Mouse (Mus musculus) MEL (cell line): ENCODE results near the gene Fcer2a. TPM values are rescaled to one million over a fixed set of nuclear protein-coding genes. Genes with fewer than 3 reads are reported as not detected.

ENCODE experiments used
- DNase-seq: peaks from one replicate; pipeline ENCODE4 v3.0.0; 2011; ENCODE audit warnings: low read depth, low spot score
- H3K27ac ChIP-seq: 2 replicates; pipeline ENCODE4 v1.5.1; 2012; ENCODE audit warnings: low read depth, mild to moderate bottlenecking, control low read depth, low read length, moderate library complexity; ENCODE audit not compliant: control insufficient read depth
- H3K27me3 ChIP-seq, 2 experiments: fragments of 150-350 bp in 1 of 2; sonication (generic) in 1 of 2; 2 replicates each; pipeline ENCODE4 v1.6.1; 2012; ENCODE audit warnings: low read length in 2 of 2, mild to moderate bottlenecking in 2 of 2, improper control_type of control experiment in 1 of 2, moderate library complexity in 1 of 2; ENCODE audit not compliant: insufficient read depth in 2 of 2, control insufficient read depth in 1 of 2
- H3K36me3 ChIP-seq, 2 experiments: 2 replicates each; pipeline ENCODE4 v1.6.1; 2012 to 2014; ENCODE audit warnings: low read length in 2 of 2, improper control_type of control experiment in 1 of 2, inconsistent platforms in 1 of 2, mild to moderate bottlenecking in 1 of 2; ENCODE audit not compliant: insufficient read depth in 2 of 2, control insufficient read depth in 1 of 2
- H3K4me1 ChIP-seq, 2 experiments: fragments of 150-350 bp in 1 of 2; sonication (generic) in 1 of 2; 2 replicates each; pipeline ENCODE4 v1.6.1; 2012; ENCODE audit warnings: low read length in 2 of 2, improper control_type of control experiment in 1 of 2, mild to moderate bottlenecking in 1 of 2; ENCODE audit not compliant: insufficient read depth in 2 of 2, control insufficient read depth in 1 of 2
- H3K4me3 ChIP-seq, 2 experiments: fragments of 150-350 bp in 1 of 2; sonication (generic) in 1 of 2; 2 replicates each; pipeline ENCODE4 v1.5.1; 2012; ENCODE audit warnings: low read depth in 2 of 2, low read length in 2 of 2, mild to moderate bottlenecking in 2 of 2, moderate library complexity in 2 of 2, control low read depth in 1 of 2, improper control_type of control experiment in 1 of 2; ENCODE audit not compliant: control insufficient read depth in 1 of 2, insufficient read depth in 1 of 2
- H3K79me2 ChIP-seq: 2 replicates; pipeline ENCODE4 v1.6.1; 2012; ENCODE audit warnings: mild to moderate bottlenecking, low read length, moderate library complexity; ENCODE audit not compliant: control insufficient read depth, poor library complexity, insufficient read depth
- H3K9ac ChIP-seq: 2 replicates; pipeline ENCODE4 v1.6.1; 2012; ENCODE audit warnings: low read depth, mild to moderate bottlenecking, control low read depth, low read length, moderate library complexity; ENCODE audit not compliant: control insufficient read depth, poor library complexity, severe bottlenecking
- H3K9me3 ChIP-seq: fragments of 150-350 bp; sonication (generic); replicated peaks from 2 replicates; pipeline ENCODE4 v1.6.1; 2012; ENCODE audit warnings: mild to moderate bottlenecking, low read length, improper control_type of control experiment, moderate library complexity; ENCODE audit not compliant: insufficient read depth
- BHLHE40 ChIP-seq: IDR thresholded peaks from 2 replicates; pipeline ENCODE4 v1.6.1; 2012; ENCODE audit warnings: low read depth, mild to moderate bottlenecking, inconsistent platforms, low read length, improper control_type of control experiment, borderline replicate concordance
- CHD1 ChIP-seq: IDR thresholded peaks from 2 replicates; pipeline ENCODE4 v1.6.1; 2012; ENCODE audit warnings: low read depth, mild to moderate bottlenecking, inconsistent platforms, low read length, improper control_type of control experiment
- CTCF ChIP-seq, 3 experiments: IDR thresholded peaks in 2 of 3; conservative IDR thresholded peaks in 1 of 3; 2 replicates each; pipeline ENCODE4 v1.5.1; 2011 to 2012; ENCODE audit warnings: low read length in 3 of 3, low read depth in 2 of 3, mild to moderate bottlenecking in 2 of 3, improper control_type of control experiment in 1 of 3, inconsistent platforms in 1 of 3, mixed read lengths in 1 of 3, moderate library complexity in 1 of 3; ENCODE audit not compliant: control insufficient read depth in 1 of 3, insufficient read depth in 1 of 3, poor library complexity in 1 of 3, severe bottlenecking in 1 of 3
- E2F4 ChIP-seq: IDR thresholded peaks from 2 replicates; pipeline ENCODE4 v1.6.1; 2011; ENCODE audit warnings: low read depth, low read length, improper control_type of control experiment, borderline replicate concordance
- MAFK ChIP-seq: IDR thresholded peaks from 2 replicates; pipeline ENCODE4 v1.6.1; 2011; ENCODE audit warnings: low read depth, mild to moderate bottlenecking, low read length, improper control_type of control experiment, borderline replicate concordance
- MEF2A ChIP-seq: IDR thresholded peaks from 2 replicates; pipeline ENCODE4 v1.6.1; 2014; ENCODE audit warnings: low read depth, mild to moderate bottlenecking, inconsistent platforms, low read length, improper control_type of control experiment; ENCODE audit not compliant: poor library complexity, insufficient replicate concordance, severe bottlenecking; ENCODE audit errors: extremely low read depth
- NELFE ChIP-seq: IDR thresholded peaks from 2 replicates; pipeline ENCODE4 v1.6.1; 2011; ENCODE audit warnings: low read depth, low read length, improper control_type of control experiment
- NRF1 ChIP-seq: IDR thresholded peaks from 2 replicates; pipeline ENCODE4 v1.6.1; 2014; ENCODE audit warnings: low read depth, mild to moderate bottlenecking, inconsistent platforms, low read length, improper control_type of control experiment, moderate library complexity; ENCODE audit not compliant: poor library complexity, insufficient read depth, severe bottlenecking
- POLR2A ChIP-seq, 2 experiments: IDR thresholded peaks; 2 replicates each; pipeline ENCODE4 v1.6.1; 2011 to 2012; ENCODE audit warnings: low read length in 2 of 2, mild to moderate bottlenecking in 2 of 2, control low read depth in 1 of 2, improper control_type of control experiment in 1 of 2, low read depth in 1 of 2, moderate library complexity in 1 of 2; ENCODE audit not compliant: control insufficient read depth in 1 of 2, insufficient read depth in 1 of 2, poor library complexity in 1 of 2
- POLR2AphosphoS5 ChIP-seq: IDR thresholded peaks from 2 replicates; pipeline ENCODE4 v1.6.1; 2012; ENCODE audit warnings: low read depth, borderline replicate concordance, mild to moderate bottlenecking, inconsistent platforms, low read length, moderate library complexity, mixed read lengths
- RAD21 ChIP-seq: IDR thresholded peaks from 2 replicates; pipeline ENCODE4 v1.6.1; 2011; ENCODE audit warnings: mild to moderate bottlenecking, low read depth, low read length, improper control_type of control experiment
- RCOR1 ChIP-seq: IDR thresholded peaks from 2 replicates; pipeline ENCODE4 v1.6.1; 2012; ENCODE audit warnings: low read depth, mild to moderate bottlenecking, inconsistent platforms, low read length, improper control_type of control experiment
- SIN3A ChIP-seq: IDR thresholded peaks from 2 replicates; pipeline ENCODE4 v1.6.1; 2012; ENCODE audit warnings: low read length, improper control_type of control experiment, inconsistent platforms
- USF1 ChIP-seq: IDR thresholded peaks from 2 replicates; pipeline ENCODE4 v1.6.1; 2014; ENCODE audit warnings: low read depth, mild to moderate bottlenecking, inconsistent platforms, low read length, improper control_type of control experiment, moderate library complexity
- ZNF384 ChIP-seq: IDR thresholded peaks from 2 replicates; pipeline ENCODE4 v1.6.1; 2012; ENCODE audit warnings: low read depth, mild to moderate bottlenecking, inconsistent platforms, low read length, improper control_type of control experiment
- polyA plus RNA-seq, 2 experiments: library from polyadenylated mRNA; stranded (reverse) in 1 of 2; unstranded in 1 of 2; fragments of >175 nt in 1 of 2; fragments of >200 nt in 1 of 2; gene quantifications; 2 replicates each; pipeline versions ENCODE4 v1.2.1 to v1.2.4; 2012; ENCODE audit warnings: low replicate concordance in 2 of 2, low read depth in 1 of 2; ENCODE audit not compliant: insufficient read length in 2 of 2, insufficient read depth in 1 of 2, missing spikeins in 1 of 2
- total RNA-seq: library from RNA; depleted of rRNA; stranded (reverse); fragments of 300-350 nt; gene quantifications from 2 replicates; pipeline ENCODE4 v1.2.3, GENCODE M21; 2012

Fcer2a gene
- total and polyA plus RNA-seq, 3 experiments = 0.07 TPM; not detected in 2

DNA sequence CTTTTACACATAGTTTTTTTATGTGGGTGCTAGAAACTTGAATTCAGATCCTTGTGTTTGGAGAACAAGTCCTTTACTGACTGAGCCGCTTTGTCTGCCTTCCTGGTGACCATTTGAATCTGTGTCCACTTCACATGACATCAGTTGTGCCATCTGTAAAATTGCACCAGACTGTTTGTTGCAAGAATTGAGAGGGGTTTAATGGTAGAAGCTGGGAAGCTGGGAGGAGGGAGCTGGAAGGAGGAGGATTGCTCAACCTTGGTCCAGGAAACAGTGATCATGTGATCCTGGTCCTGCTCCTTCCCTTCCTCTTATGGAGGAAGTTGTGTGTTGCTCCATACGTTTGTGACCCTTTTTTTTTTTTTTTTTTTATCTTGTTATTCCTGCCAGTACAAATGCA, 45.7 kb downstream of the Fcer2a start:
- H3K4me3 ChIP-seq = no peak overlapping the region
- no peak overlapping the region for H3K27ac ChIP-seq
- TF ChIP-seq USF1 (peak; percentile 35; the same call in 1 of the 2 replicates), RCOR1 (no peak)

GRCm38 (mm10) chr8:3647561-3647960, 46.4 kb downstream of the Fcer2a start:
- no peak overlapping the region for H3K4me3 ChIP-seq
- no peaks in the 10 kb centered on the region for H3K36me3 ChIP-seq
- no peak for DNase-seq
- H3K27ac ChIP-seq = no peak overlapping the region
- no peak overlapping the region for H3K9ac ChIP-seq
- no peaks in the 10 kb centered on the region for H3K9me3 ChIP-seq
- H3K79me2 ChIP-seq = no peaks in the 10 kb centered on the region
- no peaks in the 10 kb centered on the region for H3K27me3 ChIP-seq
- TF ChIP-seq RAD21 = no peak
- no peak for TF ChIP-seq E2F4
- TF ChIP-seq NRF1 = no peak
- TF ChIP-seq SIN3A = no peak
- no peak for TF ChIP-seq MAFK
- TF ChIP-seq POLR2AphosphoS5 = no peak
- no peak for TF ChIP-seq CTCF (IDR thresholded peaks at IDR 0.05 in 2 of 3, conservative IDR thresholded peaks at IDR 0.05 in 1 of 3; ENCODE audit: control insufficient read depth in 1 of 3, insufficient read depth in 1 of 3, low read depth in 2 of 3, low read length in 3 of 3, poor library complexity in 1 of 3, severe bottlenecking in 1 of 3)
- no peak for TF ChIP-seq NELFE
- no peak for TF ChIP-seq POLR2A (IDR thresholded peaks at IDR 0.05; ENCODE audit: control insufficient read depth in 1 of 2, insufficient read depth in 1 of 2, low read depth in 1 of 2, low read length in 2 of 2, poor library complexity in 1 of 2)
- TF ChIP-seq MEF2A = no peak
- no peak for TF ChIP-seq ZNF384
- H3K4me1 ChIP-seq = 0 out of 4 replicates have a peak, but pooled peaks cover 0 to 9% of the 10 kb centered on the region in 2 experiments

More for the DNA sequence above, 45.7 kb downstream of the Fcer2a start:
- Histone ChIP-seq H3K79me2 (no peaks in the 10 kb centered on the region), H3K9ac (no peak overlapping the region), H3K4me1 (0 out of 4 replicates have a peak, but pooled peaks cover 0 to 9% of the 10 kb centered on the region in 2 experiments), H3K9me3 (no peaks in the 10 kb centered on the region), H3K36me3 (no peaks in the 10 kb centered on the region), H3K27me3 (no peaks in the 10 kb centered on the region)
- no peak for DNase-seq

DNA sequence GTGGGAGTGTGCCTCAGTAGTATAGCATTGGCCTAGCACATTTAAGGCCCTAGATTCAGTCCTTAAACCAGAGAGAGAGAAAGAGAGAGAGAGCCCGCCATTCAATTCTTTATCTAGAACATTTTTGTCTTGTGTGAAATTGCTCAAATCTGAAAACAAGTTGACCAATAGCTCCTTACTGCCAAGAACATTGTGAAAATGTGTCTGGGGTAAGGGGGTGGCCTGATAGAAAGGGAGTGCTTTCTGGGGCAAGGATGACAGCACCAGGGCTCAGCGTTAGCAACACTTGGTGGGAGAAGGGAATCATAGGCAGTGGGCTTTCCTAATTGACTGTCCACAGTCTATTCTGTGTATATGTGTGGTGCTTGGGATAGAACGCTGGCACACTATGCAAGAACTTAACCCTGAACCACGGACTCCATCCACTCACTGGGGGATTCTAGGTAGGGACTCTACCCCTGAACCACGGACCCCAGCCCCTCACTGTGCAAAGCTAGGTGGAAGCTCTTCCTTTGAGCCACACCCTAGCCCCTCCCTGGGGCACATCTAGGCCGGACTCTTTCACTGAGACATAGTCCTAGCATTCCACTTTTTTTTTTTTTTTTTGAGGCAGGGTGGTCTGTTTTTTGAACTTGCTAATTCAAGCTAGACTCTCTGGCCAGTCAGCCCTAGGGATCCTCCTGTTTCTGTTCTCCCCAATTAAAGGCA, 47.0 kb downstream of the Fcer2a start:
- H3K4me3 ChIP-seq = no peak overlapping the region
- H3K27me3 ChIP-seq = no peaks in the 10 kb centered on the region
- no peak for DNase-seq
- no peak overlapping the region for H3K9ac ChIP-seq
- H3K27ac ChIP-seq = no peak overlapping the region
- TF ChIP-seq RAD21 = no peak
- TF ChIP-seq SIN3A = no peak
- no peak for TF ChIP-seq CHD1
- no peak for TF ChIP-seq BHLHE40
- TF ChIP-seq USF1 = no peak
- TF ChIP-seq, all 39 proteins: peak for 0
- Histone ChIP-seq H3K36me3 (no peaks in the 10 kb centered on the region), H3K4me1 (0 out of 4 replicates have a peak, but pooled peaks cover 0 to 9% of the 10 kb centered on the region in 2 experiments), H3K9me3 (no peaks in the 10 kb centered on the region), H3K79me2 (no peaks in the 10 kb centered on the region)
